Mouse (Mus musculus): Measurements from ENCODE around the gene Tlr12.

DNA sequence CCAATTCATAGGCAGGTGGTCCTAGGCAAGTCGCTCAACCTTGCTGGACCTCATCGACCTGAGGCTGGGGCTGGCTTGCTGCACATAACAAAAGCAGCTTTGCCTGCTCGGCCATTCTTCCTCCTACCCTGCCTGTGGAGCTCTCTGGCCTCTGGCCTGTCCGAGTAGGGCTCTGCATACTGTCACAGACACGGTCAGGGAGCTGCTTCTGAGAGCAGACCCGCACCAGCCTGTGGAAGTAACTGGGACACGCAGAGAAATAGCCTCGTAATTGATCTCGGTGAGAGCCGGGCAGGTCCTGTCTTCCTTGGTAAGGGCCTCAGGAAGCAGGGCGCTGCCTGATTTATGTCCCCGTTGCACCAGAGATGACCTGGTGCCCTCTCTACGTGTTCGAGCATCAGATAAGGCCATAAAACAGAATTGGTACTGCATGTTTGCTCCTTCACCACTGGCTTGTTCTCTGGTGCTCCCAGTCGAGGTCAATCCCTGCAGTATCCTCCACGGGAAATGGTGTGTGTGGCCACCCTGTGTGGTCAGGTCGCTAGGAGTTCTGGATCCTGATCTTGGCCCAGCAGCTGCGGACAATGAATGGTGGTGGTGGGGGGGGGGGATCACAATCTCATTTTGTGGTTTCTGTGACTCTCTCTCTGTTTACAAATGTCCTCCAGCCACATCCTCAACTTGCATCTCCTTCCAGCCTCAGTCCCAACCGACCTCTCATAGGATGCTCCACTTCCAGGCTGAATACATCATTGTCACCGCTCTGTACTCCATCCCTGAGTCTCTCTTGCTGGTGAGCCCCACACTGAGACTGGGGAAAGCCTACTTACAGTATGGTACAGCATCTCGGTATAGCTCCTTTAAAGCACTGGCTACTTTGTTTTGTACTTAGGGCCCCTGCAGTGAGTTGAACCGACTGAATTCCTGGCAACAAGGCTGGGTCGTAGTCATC lies 23.6 kb upstream of the Tlr12 start:
- no peak for TF ChIP-seq POLR2A (IDR thresholded peaks at IDR 0.05; ENCODE audit: control insufficient read depth, low read depth, low read length)
- no peak for TF ChIP-seq CTCF (IDR thresholded peaks at IDR 0.05; ENCODE audit: control insufficient read depth, insufficient read depth, insufficient replicate concordance, low read depth, low read length)
